Mouse (Mus musculus): ENCODE data around the gene Slc12a5.

Gene Slc12a5

GRCm38 (mm10) chr2:164979749-164980148 is 19.1 kb downstream of the Slc12a5 start:
- DNase-seq (ENCODE audit: low read depth) = peak; percentile 87

- no peak for DNase-seq (ENCODE audit: low read depth)
Measured at GRCm38 (mm10) chr2:164985962-164986361, 25.4 kb downstream of the Slc12a5 start.

- DNase-seq (ENCODE audit: low read depth) = no peak
Measured at GRCm38 (mm10) chr2:164986371-164987027, 25.9 kb downstream of the Slc12a5 start.

DNA sequence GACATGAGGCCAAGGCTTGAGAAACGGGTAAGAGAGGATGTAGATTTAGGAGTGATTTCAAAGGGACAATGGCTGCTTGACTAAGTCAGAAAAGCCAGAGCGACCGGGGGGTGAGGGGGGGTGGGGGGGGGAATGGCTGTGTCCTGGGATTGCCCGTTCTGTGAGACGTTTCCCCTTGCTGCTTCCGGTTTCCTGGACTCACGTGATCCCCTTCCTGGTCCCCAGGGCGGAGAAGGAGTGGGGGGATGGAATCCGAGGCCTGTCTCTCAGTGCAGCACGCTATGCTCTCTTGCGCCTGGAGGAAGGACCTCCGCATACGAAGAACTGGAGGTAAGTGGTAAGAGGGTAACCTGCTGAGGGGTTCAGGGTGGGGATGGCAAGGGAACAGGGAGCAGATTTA is 28.2 kb downstream of the Slc12a5 start:
- DNase-seq (ENCODE audit: low read depth) = no peak

- DNase-seq (ENCODE audit: low read depth) = no peak
Measured at GRCm38 (mm10) chr2:164991111-164991510, 30.5 kb downstream of the Slc12a5 start.

GRCm38 (mm10) chr2:164991808-164992207 is 31.2 kb downstream of the Slc12a5 start:
- DNase-seq (ENCODE audit: low read depth) = no peak

DNA sequence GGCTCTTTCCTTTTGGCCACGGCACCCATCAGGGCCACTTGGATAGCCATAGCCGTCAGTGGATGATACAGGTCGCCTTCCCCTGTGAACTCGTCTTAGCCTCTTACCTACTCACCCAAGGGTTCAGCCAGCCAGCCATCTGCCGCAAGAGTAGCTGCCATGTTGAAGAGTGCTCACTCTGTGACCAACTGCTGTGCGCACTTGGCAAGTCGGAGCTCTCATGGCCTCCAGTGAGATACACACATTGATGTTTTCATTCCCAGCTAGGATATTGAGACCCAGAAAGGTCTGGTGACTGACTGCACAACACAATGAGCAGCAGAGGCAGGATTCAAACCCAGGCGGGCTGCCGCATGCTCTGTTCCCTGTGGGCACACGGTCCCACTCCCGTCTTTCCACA is 33.6 kb downstream of the Slc12a5 start:
- no peak for DNase-seq (ENCODE audit: low read depth)

DNA sequence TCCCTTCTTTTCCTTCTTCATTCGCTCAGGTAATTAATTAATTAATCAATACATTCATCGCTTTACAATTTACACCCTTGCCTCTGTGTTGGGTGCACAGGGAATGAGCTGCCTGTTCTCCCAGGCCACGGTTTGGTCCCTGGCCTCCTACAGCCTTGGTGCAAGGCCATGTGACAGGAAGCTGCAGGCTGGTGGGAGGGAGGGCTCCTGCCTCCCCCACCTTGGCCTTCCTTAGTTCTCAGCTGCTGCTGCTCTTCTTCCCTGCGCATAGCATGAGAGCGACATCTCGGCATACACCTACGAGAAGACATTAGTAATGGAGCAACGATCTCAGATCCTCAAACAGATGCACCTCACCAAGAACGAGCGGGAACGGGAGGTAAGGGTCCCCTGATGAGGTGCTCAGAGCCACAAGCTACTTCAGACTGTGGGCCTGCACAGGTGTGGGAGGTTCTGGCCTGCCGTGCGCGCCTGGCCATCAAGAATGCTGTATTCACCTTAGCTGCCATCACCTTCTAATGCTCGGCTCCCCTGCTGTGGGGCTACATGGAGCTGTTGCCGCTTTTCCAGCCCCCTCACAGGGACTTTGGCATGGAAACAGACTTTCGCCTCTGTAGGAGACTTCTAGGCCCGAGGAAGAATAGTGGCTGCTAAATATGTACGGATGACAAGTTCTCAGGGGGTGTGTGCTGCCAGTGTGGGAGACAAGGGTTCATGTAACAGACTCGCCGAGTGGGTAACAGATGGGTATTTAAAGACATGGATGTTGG is 34.2 kb downstream of the Slc12a5 start:
- DNase-seq (ENCODE audit: low read depth) = no peak

- DNase-seq (ENCODE audit: low read depth) = no peak
Measured at GRCm38 (mm10) chr2:164995976-164996375, 35.4 kb downstream of the Slc12a5 start.

DNA sequence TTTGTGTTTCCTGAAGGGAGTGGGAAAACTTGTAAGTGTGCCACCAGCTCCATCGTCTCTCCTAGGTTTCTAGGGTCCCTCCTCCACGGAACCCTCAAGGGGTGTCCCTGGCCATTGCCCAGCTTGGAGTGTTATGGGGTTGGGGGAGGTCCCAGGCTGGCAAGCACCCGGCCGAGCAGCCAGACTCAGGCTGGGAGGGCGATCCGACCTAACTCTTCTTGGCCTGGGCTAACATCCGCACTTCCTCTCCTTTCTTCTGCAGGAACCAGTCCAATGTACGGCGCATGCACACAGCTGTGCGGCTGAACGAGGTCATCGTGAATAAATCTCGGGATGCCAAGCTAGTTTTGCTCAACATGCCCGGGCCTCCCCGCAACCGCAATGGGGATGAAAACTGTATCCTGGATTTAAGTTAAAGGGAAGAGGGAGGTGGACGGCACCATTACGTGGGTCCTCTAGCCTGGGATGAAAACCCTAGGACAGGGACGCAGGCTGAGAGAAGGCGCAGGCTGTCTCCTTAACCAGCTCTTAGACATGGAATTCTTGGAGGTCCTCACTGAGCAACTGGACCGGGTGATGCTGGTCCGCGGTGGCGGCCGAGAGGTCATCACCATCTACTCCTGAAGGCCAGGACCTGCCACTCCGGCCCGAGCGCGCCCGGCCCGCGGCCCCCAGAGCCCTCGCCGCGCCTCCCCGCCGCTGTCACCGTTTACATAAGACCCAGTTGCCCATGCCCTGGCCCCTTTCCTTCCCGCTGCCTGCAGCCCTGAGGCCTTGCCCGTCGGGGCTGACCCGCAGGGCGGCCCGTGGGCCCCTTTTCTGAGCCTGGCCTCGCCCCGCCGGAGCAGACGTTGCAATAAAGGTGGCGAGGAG is 36.5 kb downstream of the Slc12a5 start:
- DNase-seq (ENCODE audit: low read depth) = no peak

DNA sequence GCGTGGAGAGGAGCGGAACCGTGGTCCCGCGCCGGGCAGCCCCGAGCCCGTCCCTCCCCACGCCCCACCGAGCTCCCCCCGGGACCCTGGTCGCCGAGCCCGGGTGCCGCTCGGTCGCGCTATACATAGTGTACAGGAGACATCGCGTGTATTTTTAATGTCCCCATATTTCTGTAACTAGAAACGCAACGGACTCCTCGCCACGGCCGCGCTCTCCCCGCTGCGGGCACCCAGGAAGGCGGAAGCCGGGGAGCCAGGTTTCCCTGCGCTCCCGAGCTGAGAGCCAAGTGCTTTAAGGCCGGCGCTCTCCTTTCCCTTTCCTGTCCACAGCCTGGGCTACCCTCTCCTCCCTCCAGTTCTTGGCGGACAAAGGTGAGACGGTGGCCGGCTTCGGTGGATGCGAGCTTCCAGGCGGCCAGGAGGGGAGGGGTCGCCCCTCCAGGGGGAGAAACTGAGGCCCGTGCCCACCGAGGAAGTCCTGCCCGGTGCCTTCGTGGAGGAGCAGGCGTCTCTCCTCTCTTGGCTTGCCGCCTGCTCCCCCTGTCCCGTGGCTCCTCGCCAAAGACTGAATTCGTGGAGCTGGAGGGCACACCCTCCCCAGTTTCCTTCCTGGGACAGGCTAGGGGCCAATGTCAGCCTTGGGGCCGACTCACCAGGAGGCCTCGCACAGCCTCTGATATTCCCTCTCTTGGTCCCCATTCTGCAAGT is 37.3 kb downstream of the Slc12a5 start:
- no peak for DNase-seq (ENCODE audit: low read depth)

DNA sequence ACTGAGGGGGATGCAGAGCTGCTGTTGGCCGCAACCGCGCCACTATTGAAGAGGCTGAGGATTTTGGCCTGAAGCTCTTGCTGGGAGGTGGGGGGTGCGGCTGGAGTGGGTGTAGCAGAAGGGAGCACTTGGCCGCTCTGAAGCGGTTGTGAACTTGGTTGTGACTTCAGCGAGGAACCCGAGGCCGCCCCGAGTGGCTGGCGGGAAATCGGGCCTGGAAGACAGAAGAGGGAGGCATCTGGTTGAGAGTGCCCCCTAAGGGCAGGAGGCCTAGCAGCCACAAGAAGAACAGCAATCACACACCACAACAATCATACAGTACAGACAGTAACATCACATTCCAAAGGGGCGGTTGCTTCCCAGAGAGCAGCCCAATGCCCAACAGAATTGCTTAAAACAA is 41.4 kb downstream of the Slc12a5 start:
- no peak for DNase-seq (ENCODE audit: low read depth)

GRCm38 (mm10) chr2:165003108-165003507 is 42.5 kb downstream of the Slc12a5 start:
- no peak for DNase-seq (ENCODE audit: low read depth)

DNA sequence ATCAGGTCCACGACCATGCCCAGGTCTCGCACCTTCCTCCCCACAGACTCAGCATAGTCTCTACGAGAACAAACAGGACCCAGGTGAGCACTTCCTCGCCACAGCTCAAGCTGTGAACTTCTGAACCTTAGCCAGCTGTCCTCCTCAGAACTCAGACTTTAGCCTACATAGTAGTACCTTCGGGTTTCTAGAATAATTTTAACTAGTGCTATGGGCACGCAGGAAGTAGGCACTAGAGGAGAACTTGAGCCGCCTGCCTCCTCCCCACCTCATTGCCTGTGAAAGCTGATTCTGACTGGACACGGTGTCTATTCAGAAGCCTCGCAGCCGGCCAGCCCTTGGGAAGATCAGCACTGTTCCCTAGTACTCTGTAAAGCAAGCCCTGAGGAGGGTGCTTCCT is 43.6 kb downstream of the Slc12a5 start:
- no peak for DNase-seq (ENCODE audit: low read depth)

DNA sequence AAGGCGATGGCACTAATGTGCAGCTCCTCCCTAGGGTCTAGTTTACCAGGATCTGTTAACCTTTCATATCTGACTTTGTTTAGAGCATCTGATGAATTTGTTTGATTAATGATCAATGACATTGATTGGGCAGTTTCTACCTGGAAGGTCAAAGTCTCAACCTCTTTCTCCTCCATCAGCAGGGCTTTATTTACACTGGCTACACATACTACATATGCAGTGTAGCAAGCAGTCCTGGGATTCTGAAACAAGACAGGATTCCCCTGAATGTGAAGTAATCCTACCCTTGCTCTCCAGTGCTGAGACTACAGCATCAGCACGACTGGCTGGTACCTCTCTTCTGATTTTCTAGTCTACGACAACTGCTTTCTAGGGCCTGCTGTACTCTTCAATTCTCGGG is 46.2 kb downstream of the Slc12a5 start:
- DNase-seq (ENCODE audit: low read depth) = no peak

DNA sequence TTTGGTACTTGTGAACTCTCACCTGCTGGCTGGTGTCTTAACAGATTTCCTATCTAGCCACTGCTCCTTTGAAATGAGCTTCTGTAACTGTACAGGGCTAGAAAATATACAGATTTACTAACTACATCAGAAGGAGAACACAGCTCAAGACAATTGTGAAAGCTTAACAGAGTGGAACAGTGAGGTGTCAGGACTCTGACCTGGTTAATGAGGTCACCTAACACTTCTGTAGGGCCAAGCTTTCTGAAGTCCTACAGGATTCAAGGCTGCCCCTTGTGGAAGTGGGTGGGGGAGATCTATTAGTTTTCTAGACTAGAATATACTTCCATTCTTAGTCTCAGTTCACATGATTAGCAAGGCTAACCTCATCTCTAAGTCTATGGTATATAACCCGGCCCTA is 47.4 kb downstream of the Slc12a5 start:
- no peak for DNase-seq (ENCODE audit: low read depth)

DNA sequence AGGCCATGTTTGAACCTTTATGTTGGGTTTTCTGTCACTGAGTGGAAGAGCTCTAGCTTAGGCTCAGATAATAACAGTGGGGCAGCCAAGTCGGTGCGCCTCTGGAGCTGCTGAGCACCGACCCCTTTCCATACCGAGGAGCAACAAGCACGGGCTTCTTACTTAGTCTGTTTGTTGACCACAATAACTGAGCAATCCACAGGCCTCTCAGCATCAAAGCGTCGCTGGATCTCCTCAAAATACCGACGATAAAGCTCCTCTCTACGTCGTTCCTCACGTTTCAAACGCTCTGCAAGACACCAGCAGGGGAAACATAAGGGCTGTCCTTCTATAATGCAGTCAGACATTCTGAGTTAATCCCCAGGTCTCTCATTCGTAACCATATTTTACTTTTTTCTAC is 48.6 kb downstream of the Slc12a5 start:
- DNase-seq (ENCODE audit: low read depth) = no peak

DNA sequence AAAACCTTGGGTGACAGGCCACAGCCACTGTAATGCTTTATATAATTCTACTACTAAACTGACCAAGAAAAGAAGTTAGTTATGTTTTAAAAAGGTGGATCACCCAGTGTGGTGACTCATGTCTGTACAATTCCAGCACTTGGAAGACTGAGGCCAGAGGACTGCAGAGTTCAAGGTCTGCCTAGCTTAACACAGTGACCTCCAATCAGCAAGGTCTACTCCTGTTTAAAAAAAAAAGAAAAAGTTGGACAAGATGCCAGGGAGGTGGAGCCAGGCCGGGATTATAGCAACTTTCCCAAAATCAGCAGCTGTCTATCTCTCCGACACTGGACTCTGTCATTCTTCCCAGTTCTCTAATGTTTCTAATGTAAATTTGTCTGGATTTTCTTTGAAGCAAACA is 49.0 kb downstream of the Slc12a5 start:
- DNase-seq (ENCODE audit: low read depth) = peak; percentile 23

GRCm38 (mm10) chr2:165010351-165010750 is 49.7 kb downstream of the Slc12a5 start:
- DNase-seq (ENCODE audit: low read depth) = no peak

DNA sequence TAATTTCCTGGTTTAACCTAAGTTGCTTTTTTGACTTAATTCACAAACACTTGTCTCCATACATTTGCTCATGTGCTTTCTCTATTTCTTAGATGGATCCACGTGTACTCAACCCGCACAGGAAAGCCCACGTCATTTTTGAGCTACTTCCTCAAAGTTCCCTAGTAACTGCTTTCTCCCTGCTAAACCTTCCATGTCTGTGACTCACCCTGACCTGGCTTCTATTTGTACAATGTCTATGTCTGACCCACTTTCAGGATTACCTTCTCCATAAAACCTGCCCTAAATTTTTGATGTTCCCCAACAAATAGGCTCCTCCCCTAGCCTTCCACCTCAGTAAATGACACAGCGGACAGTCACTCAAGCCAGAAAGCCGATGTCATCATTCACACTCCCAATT is 54.3 kb downstream of the Slc12a5 start:
- no peak for DNase-seq (ENCODE audit: low read depth)

DNA sequence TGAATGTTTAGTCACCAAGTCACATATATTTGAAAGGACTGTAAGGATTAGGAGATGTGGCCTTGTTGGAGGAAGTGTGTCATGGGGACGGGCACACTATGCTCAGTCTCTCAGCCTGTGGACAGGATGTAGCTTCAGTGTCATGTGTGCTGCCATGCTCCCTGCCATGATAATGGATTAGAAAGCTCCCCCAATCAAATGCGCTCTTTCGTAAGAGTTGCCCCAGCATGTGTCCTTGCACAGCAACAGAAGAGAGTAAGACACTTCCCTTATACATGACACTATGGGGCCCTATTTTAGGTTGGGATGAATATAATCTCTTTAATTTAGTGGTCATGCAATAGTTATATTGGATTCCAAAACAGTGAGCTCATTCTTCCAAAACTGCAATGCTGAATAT is 59.9 kb downstream of the Slc12a5 start:
- no peak for DNase-seq (ENCODE audit: low read depth)

- DNase-seq (ENCODE audit: low read depth) = no peak
Measured at GRCm38 (mm10) chr2:165027163-165027562, 66.6 kb downstream of the Slc12a5 start.
